Mouse (Mus musculus) liver, embryonic 11.5 days (tissue): Measurements from ENCODE around the gene Hoxc11. TPM values are rescaled to one million over a fixed set of nuclear protein-coding genes. Genes with fewer than 3 reads are reported as not detected.
A peak's percentile ranks its signal among the peaks of the same experiment; 100 is the strongest.

Source experiments
- ATAC-seq: fragments of 200-750 bp; cut with Nextera tagmentation; replicated peaks from 2 replicates; pipeline ENCODE4 v1.8.0; 2017; ENCODE audit warnings: moderate number of reproducible peaks, mild to moderate bottlenecking, moderate TSS enrichment, moderate library complexity; ENCODE audit not compliant: low FRiP score
- DNase-seq: peaks from one replicate; pipeline ENCODE4 v3.0.0-alpha.2; 2017; ENCODE audit warnings: low spot score
- H3K27ac ChIP-seq: fragments of 300-500 bp; sonication (generic); 2 replicates; pipeline ENCODE4 v1.5.1; 2014; ENCODE audit warnings: mild to moderate bottlenecking, low read depth, low read length, control low read depth
- H3K27me3 ChIP-seq: fragments of 300-500 bp; sonication (generic); replicated peaks from 2 replicates; pipeline ENCODE4 v1.6.1; 2014; ENCODE audit warnings: low read length, mixed read lengths; ENCODE audit not compliant: control insufficient read depth, insufficient read depth
- H3K36me3 ChIP-seq: fragments of 300-500 bp; sonication (generic); 2 replicates; pipeline ENCODE4 v1.6.1; 2014; ENCODE audit warnings: mild to moderate bottlenecking, low read length, moderate library complexity, mixed read lengths; ENCODE audit not compliant: control insufficient read depth, insufficient read depth
- H3K4me1 ChIP-seq: fragments of 300-500 bp; sonication (generic); replicated peaks from 2 replicates; pipeline ENCODE4 v1.6.1; 2014; ENCODE audit warnings: low read length, mixed read lengths; ENCODE audit not compliant: control insufficient read depth, insufficient read depth
- H3K4me2 ChIP-seq: fragments of 300-500 bp; sonication (generic); 2 replicates; pipeline ENCODE4 v1.6.1; 2014; ENCODE audit warnings: mild to moderate bottlenecking, control low read depth, moderate library complexity
- H3K4me3 ChIP-seq: fragments of 300-500 bp; sonication (generic); 2 replicates; pipeline ENCODE4 v1.5.1; 2014; ENCODE audit warnings: low read depth, low read length, control low read depth
- H3K9ac ChIP-seq: fragments of 300-500 bp; sonication (generic); 2 replicates; pipeline ENCODE4 v1.6.1; 2014; ENCODE audit warnings: low read depth, low read length, control low read depth
- H3K9me3 ChIP-seq: fragments of 300-500 bp; sonication (generic); 2 replicates; pipeline ENCODE4 v1.6.1; 2016; ENCODE audit warnings: low read length, inconsistent platforms, mixed read lengths; ENCODE audit not compliant: control insufficient read depth
- WGBS: fragments of 180-500 bp; shearing (Covaris S2); extraction: QIAGEN DNeasy Blood & Tissue Kit; methylation state at CpG from one replicate; pipeline ENCODE4 v1.1.7; 2014; 5-methylcytosine and 5-hydroxymethylcytosine counted together
- polyA plus RNA-seq: library from polyadenylated mRNA; unstranded; fragments of >200 nt; fragmentation: Nextera tagmentation; extraction: Ambion mirVana; gene quantifications from 2 replicates; pipeline ENCODE4 v1.2.1, GENCODE M21; 2014

The Hoxc11 gene
- polyA plus RNA-seq, 1 experiment from 2014 or later = not detected

GRCm38 (mm10) chr15:102975034-102975433, 20.8 kb downstream of the Hoxc11 start:
- no peaks in the 10 kb centered on the region for H3K36me3 ChIP-seq
- 6% methylated on average over 7 of the region's 7 CpGs for whole genome bisulfite sequencing
- no peak overlapping the region for H3K4me3 ChIP-seq
- no peak overlapping the region for H3K9ac ChIP-seq
- H3K9me3 ChIP-seq = no peaks in the 10 kb centered on the region
- no peak for DNase-seq
- ATAC-seq = no peak
- H3K4me2 ChIP-seq = no peak overlapping the region
- no peak overlapping the region for H3K27ac ChIP-seq
- no peaks in the 10 kb centered on the region for H3K4me1 ChIP-seq
- peaks cover 100% of the 10 kb centered on the region for H3K27me3 ChIP-seq

DNA sequence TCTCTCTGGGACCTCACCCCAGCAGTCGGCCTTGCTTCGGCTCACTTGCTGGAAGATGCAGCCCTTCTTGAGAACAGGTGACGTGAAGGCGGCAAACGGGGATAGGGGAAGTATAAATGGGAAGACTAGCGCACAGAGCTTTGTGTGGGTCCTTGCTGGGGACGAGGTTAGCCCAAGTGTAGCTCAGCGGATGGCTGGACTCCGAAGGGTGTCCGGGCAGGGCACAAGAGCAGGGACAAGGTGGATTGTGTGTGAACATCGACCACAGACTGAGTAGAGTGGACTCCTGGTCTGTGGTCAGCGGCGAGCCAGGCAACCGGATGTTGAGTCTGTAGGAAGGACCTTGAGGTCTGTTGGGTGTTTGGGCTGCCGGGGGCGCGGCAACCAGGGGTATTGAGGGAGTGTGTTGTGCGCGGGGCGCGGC, 21.5 kb downstream of the Hoxc11 start:
- ATAC-seq (no peak), DNase-seq (peak; percentile 42)
- H3K9ac ChIP-seq = no peak overlapping the region
- H3K27ac ChIP-seq = no peak overlapping the region
- no peaks in the 10 kb centered on the region for H3K36me3 ChIP-seq
- H3K4me2 ChIP-seq = no peak overlapping the region
- no peak overlapping the region for H3K4me3 ChIP-seq
- no peaks in the 10 kb centered on the region for H3K9me3 ChIP-seq
- 3% methylated on average over 21 of the region's 21 CpGs for WGBS
- peaks cover 100% of the 10 kb centered on the region for H3K27me3 ChIP-seq
- no peaks in the 10 kb centered on the region for H3K4me1 ChIP-seq

GRCm38 (mm10) chr15:102976171-102976570, 21.9 kb downstream of the Hoxc11 start, which contains the start of gene Hoxc9:
Gene Hoxc9 (plus strand): TSS chr15:102976439.
- H3K9me3 ChIP-seq = no peaks in the 10 kb centered on the region
- no peak within 1 kb of the TSS for H3K9ac ChIP-seq
- 0 out of 2 replicates have a peak within 1 kb of the TSS, but pooled peaks have one; percentile 1 for H3K4me3 ChIP-seq
- H3K4me2 ChIP-seq = peak within 1 kb of the TSS; percentile 13; the same call in 1 of the 2 replicates
- H3K27ac ChIP-seq = no peak within 1 kb of the TSS
- no peaks in the 10 kb centered on the region for H3K36me3 ChIP-seq
- peaks cover 100% of the 10 kb centered on the region for H3K27me3 ChIP-seq
- no peaks in the 10 kb centered on the region for H3K4me1 ChIP-seq
- DNase-seq (no peak), ATAC-seq (no peak)
- WGBS = 4% methylated on average over 17 of the region's 20 CpGs

DNA sequence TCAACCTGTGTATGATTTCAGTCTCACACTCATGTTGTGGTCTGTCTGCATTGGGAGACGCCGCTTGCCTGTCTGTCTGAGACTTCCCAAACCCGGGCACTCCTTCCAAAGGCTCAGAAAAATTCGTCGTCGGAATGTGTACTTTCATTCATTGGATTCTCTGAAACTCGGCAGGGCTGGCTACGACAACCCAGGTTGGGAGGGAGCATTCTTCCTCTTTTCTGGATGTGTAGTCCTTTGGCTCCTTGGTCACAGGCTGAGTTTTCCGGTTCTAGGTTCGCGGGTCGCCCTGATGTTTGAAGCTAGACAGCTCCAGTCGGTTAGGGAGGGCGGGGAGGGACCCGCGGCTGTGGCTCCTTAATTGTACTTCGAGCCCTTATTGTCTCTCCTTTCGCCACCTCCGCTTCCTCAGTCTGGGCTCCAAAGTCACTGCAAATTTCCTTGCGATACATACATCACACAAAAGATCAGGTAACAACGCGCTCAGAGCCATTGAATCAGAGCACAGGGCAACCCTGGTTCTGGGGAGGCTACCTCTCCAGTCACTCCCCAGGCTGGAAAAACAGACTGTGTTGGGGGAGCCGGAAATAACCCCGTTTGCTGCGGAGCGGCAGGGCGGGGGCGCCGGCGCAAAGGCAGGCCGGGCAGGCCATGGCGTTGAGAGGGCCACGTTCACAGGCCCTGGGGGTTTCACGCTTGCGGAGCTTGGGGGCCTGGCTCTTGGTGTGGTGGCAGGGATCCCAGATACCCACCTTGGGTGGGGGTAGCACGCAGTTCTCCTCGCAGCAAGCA, 22.6 kb downstream of the Hoxc11 start:
- H3K27ac ChIP-seq = no peak overlapping the region
- no peak overlapping the region for H3K9ac ChIP-seq
- ATAC-seq (no peak), DNase-seq (peak; percentile 38)
- no peaks in the 10 kb centered on the region for H3K9me3 ChIP-seq
- H3K27me3 ChIP-seq = peaks cover 100% of the 10 kb centered on the region
- H3K4me3 ChIP-seq = 0 out of 2 replicates have a peak overlapping the region, but pooled peaks have one; percentile 1
- peak overlapping the region; percentile 13; the same call in 1 of the 2 replicates for H3K4me2 ChIP-seq
- 2% methylated on average over 37 of the region's 37 CpGs for WGBS
- H3K36me3 ChIP-seq = no peaks in the 10 kb centered on the region
- peaks cover 3% of the 10 kb centered on the region for H3K4me1 ChIP-seq

GRCm38 (mm10) chr15:102977423-102977974, 23.3 kb downstream of the Hoxc11 start:
- Histone ChIP-seq H3K9me3 (no peaks in the 10 kb centered on the region), H3K27me3 (peaks cover 100% of the 10 kb centered on the region), H3K9ac (no peak overlapping the region), H3K27ac (no peak overlapping the region), H3K4me1 (peaks cover 4% of the 10 kb centered on the region), H3K4me2 (peak overlapping the region; percentile 13; the same call in 1 of the 2 replicates), H3K4me3 (0 out of 2 replicates have a peak overlapping the region, but pooled peaks have one; percentile 1), H3K36me3 (no peaks in the 10 kb centered on the region)
- WGBS = 3% methylated on average over 16 of the region's 16 CpGs
- no peak for ATAC-seq
- DNase-seq = no peak

GRCm38 (mm10) chr15:102978615-102979515, 24.6 kb downstream of the Hoxc11 start:
- Histone ChIP-seq H3K36me3 (no peaks in the 10 kb centered on the region), H3K4me3 (no peak overlapping the region), H3K9ac (no peak overlapping the region), H3K27ac (no peak overlapping the region), H3K4me2 (no peak overlapping the region), H3K27me3 (peaks cover 100% of the 10 kb centered on the region), H3K4me1 (peaks cover 4% of the 10 kb centered on the region), H3K9me3 (no peaks in the 10 kb centered on the region)
- WGBS = 3% methylated on average over 13 of the region's 13 CpGs
- ATAC-seq (no peak), DNase-seq (no peak)

DNA sequence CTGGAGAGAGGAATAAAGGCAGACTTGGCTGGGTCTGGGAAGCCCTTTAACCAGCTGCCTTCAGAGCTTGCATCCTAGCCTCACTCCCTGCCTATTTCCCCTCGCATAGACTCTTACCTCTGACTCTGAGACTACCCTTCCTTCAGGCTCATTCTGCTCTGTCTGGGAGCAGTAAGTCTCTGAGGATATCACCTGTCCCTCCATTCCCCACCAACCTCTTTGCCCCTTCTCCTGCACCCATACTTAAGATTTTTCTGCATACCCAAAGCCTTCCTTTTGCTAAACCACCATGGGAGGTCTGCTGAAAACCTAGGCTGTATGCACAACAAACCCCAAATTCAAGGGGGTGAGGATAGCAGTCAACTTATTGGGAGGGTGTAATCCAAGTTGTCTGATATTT, 25.7 kb downstream of the Hoxc11 start:
- peaks cover 100% of the 10 kb centered on the region for H3K27me3 ChIP-seq
- H3K9me3 ChIP-seq = no peaks in the 10 kb centered on the region
- H3K27ac ChIP-seq = no peak overlapping the region
- H3K4me1 ChIP-seq = peaks cover 4% of the 10 kb centered on the region
- no peak overlapping the region for H3K4me3 ChIP-seq
- H3K9ac ChIP-seq = no peak overlapping the region
- WGBS = 5% methylated on average over 1 of the region's 1 CpGs
- no peaks in the 10 kb centered on the region for H3K36me3 ChIP-seq
- H3K4me2 ChIP-seq = no peak overlapping the region
- no peak for ATAC-seq
- no peak for DNase-seq

DNA sequence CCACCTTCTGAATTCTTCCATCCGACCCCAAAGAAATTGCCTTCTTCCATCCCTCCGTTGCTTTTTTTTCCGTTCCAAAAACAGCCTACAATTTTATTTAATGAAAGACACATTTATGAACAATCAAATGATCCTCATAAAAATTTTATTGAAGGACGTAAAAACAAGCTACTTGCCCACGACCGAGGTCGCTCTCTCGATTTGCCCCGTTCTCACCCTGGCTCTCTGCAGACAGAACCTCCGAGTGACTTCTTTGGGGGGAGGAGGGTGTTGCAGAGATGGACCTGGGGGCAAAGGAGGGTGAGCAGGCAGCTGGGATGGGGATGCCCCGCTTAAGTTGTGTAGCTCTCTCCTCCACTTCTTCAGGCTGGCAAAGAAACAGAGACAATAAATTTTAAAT, 26.1 kb downstream of the Hoxc11 start:
- H3K27ac ChIP-seq = no peak overlapping the region
- no peak overlapping the region for H3K4me2 ChIP-seq
- H3K9ac ChIP-seq = no peak overlapping the region
- 5% methylated on average over 11 of the region's 11 CpGs for WGBS
- no peaks in the 10 kb centered on the region for H3K9me3 ChIP-seq
- no peak overlapping the region for H3K4me3 ChIP-seq
- peaks cover 4% of the 10 kb centered on the region for H3K4me1 ChIP-seq
- peaks cover 100% of the 10 kb centered on the region for H3K27me3 ChIP-seq
- DNase-seq (no peak), ATAC-seq (no peak)
- H3K36me3 ChIP-seq = no peaks in the 10 kb centered on the region
